Mouse (Mus musculus) embryonic facial prominence, embryonic 11.5 days (tissue): ENCODE measurements at regions not wholly inside any gene's neighbourhood (a gene's known extent, or its start where the extent isn't known, plus 50 kb on each side); places are given as distances from the start of the nearest gene placed in this dataset.

ENCODE experiments used
- ATAC-seq: fragments of 200-750 bp; cut with Nextera tagmentation; replicated peaks from 2 replicates; pipeline ENCODE4 v1.8.0; 2017; ENCODE audit warnings: low read depth; ENCODE audit not compliant: insufficient number of reproducible peaks, low FRiP score, low TSS enrichment
- DNase-seq: peaks from one replicate; pipeline ENCODE4 v3.0.0-alpha.2; 2015; ENCODE audit warnings: low spot score
- H3K27ac ChIP-seq: fragments of 300-500 bp; sonication (generic); replicated peaks from 2 replicates; pipeline ENCODE4 v1.5.1; 2014; ENCODE audit warnings: mild to moderate bottlenecking, low read depth, low read length, control low read depth
- H3K27me3 ChIP-seq: fragments of 300-500 bp; sonication (generic); 2 replicates; pipeline ENCODE4 v1.6.1; 2014; ENCODE audit warnings: mild to moderate bottlenecking, low read length, moderate library complexity, mixed read lengths; ENCODE audit not compliant: control insufficient read depth, insufficient read depth
- H3K36me3 ChIP-seq: fragments of 300-500 bp; sonication (generic); replicated peaks from 2 replicates; pipeline ENCODE4 v1.6.1; 2014; ENCODE audit warnings: low read depth, mild to moderate bottlenecking, low read length, moderate library complexity, mixed read lengths; ENCODE audit not compliant: control insufficient read depth, insufficient read depth
- H3K4me1 ChIP-seq: fragments of 300-500 bp; sonication (generic); 2 replicates; pipeline ENCODE4 v1.6.1; 2014; ENCODE audit warnings: low read length, mixed read lengths; ENCODE audit not compliant: control insufficient read depth, insufficient read depth
- H3K4me2 ChIP-seq: fragments of 300-500 bp; sonication (generic); 2 replicates; pipeline ENCODE4 v1.6.1; 2014; ENCODE audit warnings: low read depth, mild to moderate bottlenecking, control low read depth, low read length, moderate library complexity
- H3K4me3 ChIP-seq: fragments of 300-500 bp; sonication (generic); 2 replicates; pipeline ENCODE4 v1.5.1; 2014; ENCODE audit warnings: low read depth, low read length, control low read depth
- H3K9ac ChIP-seq: fragments of 300-500 bp; sonication (generic); replicated peaks from 2 replicates; pipeline ENCODE4 v1.6.1; 2014; ENCODE audit warnings: mild to moderate bottlenecking, control low read depth, low read length
- H3K9me3 ChIP-seq: fragments of 300-500 bp; sonication (generic); replicated peaks from 2 replicates; pipeline ENCODE4 v1.6.1; 2016; ENCODE audit warnings: mild to moderate bottlenecking, low read length, inconsistent platforms, mixed read lengths; ENCODE audit not compliant: control insufficient read depth
- WGBS: fragments of 180-500 bp; shearing (Covaris S2); extraction: QIAGEN DNeasy Blood & Tissue Kit; methylation state at CpG from one replicate; pipeline ENCODE4 v1.1.7; 2014; 5-methylcytosine and 5-hydroxymethylcytosine counted together

GRCm38 (mm10) chr13:34420341-34421156, 75.6 kb upstream of the Slc22a23 start:
- Histone ChIP-seq H3K9ac (no peak overlapping the region), H3K4me2 (no peak overlapping the region), H3K27ac (no peak overlapping the region), H3K9me3 (no peaks in the 10 kb centered on the region), H3K27me3 (no peaks in the 10 kb centered on the region), H3K4me3 (no peak overlapping the region), H3K36me3 (no peaks in the 10 kb centered on the region), H3K4me1 (no peaks in the 10 kb centered on the region)
- ATAC-seq (no peak), DNase-seq (no peak)
- WGBS: 65% methylated on average over 8 of the region's 8 CpGs

DNA sequence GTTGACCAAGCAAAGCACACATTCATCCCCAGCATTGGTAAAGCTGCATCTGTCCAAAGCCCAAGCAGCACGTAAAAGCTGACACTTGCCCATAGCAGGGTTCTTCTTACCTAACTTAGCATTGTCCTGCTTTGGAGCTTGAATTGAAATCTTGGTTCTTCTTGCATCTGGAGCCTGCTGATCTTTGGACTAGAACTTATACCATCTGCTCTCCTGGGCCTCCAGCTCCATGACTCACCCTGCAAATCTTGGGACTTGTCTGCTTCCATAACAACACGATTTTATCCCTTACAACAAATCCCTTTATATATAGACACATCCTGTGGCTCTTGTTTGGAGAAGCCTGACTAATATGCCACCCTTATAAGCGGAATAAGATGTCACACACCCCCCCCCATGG, 74.1 kb upstream of the Slc22a23 start:
- H3K27me3 ChIP-seq: no peaks in the 10 kb centered on the region
- H3K4me2 ChIP-seq: no peak overlapping the region
- 87% methylated on average over 3 of the region's 3 CpGs for WGBS
- H3K9ac ChIP-seq: no peak overlapping the region
- no peaks in the 10 kb centered on the region for H3K4me1 ChIP-seq
- H3K36me3 ChIP-seq: no peaks in the 10 kb centered on the region
- H3K27ac ChIP-seq: no peak overlapping the region
- no peak for ATAC-seq
- DNase-seq: no peak
- H3K4me3 ChIP-seq: no peak overlapping the region
- no peaks in the 10 kb centered on the region for H3K9me3 ChIP-seq

GRCm38 (mm10) chr13:34416603-34417002, 71.6 kb upstream of the Slc22a23 start:
- Histone ChIP-seq H3K27ac (no peak overlapping the region), H3K27me3 (no peaks in the 10 kb centered on the region), H3K9ac (no peak overlapping the region), H3K4me2 (no peak overlapping the region), H3K36me3 (no peaks in the 10 kb centered on the region), H3K4me3 (no peak overlapping the region), H3K4me1 (no peaks in the 10 kb centered on the region), H3K9me3 (no peaks in the 10 kb centered on the region)
- 78% methylated on average over 2 of the region's 2 CpGs for WGBS
- DNase-seq: no peak
- ATAC-seq: no peak

DNA sequence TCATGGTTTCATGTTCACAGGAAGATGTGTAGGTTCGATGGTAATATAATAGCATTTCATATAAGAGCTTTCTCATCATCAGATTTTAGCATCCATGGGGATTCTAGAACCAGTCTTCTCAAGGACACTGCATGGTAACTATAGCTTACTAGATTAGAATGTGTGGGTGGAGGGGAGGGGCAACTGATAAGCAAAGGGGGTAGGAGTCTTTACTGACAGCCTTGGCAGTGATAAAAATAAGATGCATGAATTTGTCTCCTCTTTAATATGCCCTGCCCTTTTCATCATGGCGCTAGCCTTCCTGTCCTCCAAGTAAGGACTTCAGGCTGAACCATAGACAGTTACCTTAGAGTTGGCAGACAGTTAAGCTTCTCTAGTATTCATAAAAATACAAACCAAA, 69.6 kb upstream of the Slc22a23 start:
- no peak overlapping the region for H3K9ac ChIP-seq
- ATAC-seq (no peak), DNase-seq (no peak)
- H3K4me3 ChIP-seq: no peak overlapping the region
- no peaks in the 10 kb centered on the region for H3K36me3 ChIP-seq
- H3K4me2 ChIP-seq: no peak overlapping the region
- 87% methylated on average over 2 of the region's 2 CpGs for WGBS
- no peaks in the 10 kb centered on the region for H3K4me1 ChIP-seq
- no peaks in the 10 kb centered on the region for H3K9me3 ChIP-seq
- H3K27me3 ChIP-seq: no peaks in the 10 kb centered on the region
- no peak overlapping the region for H3K27ac ChIP-seq

DNA sequence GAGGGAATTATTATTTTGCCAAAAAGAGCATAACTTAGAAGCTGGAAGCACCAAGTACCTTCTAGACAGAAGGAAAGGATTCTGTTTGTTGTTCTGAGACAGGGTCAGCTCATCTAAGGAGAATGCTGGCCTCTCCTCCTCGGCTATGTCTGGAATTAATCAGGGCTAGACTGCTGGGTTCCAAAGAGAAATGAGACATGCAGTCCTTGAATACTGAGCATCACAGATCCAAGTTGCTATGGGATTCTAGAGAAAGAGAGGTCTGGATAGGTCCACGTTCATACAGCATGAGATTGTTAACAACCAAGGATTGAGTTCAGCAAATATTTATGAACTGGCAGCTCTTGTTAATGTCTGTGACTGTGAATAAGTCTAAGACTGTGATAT, 63.7 kb upstream of the Slc22a23 start:
- H3K4me1 ChIP-seq: no peaks in the 10 kb centered on the region
- H3K36me3 ChIP-seq: no peaks in the 10 kb centered on the region
- no peak overlapping the region for H3K27ac ChIP-seq
- no peaks in the 10 kb centered on the region for H3K9me3 ChIP-seq
- ATAC-seq (no peak), DNase-seq (peak; percentile 30)
- H3K27me3 ChIP-seq: no peaks in the 10 kb centered on the region
- no peak overlapping the region for H3K4me3 ChIP-seq
- no peak overlapping the region for H3K9ac ChIP-seq
- WGBS: 35% methylated on average over 2 of the region's 2 CpGs
- H3K4me2 ChIP-seq: no peak overlapping the region

GRCm38 (mm10) chr13:34408007-34408668, 63.2 kb upstream of the Slc22a23 start:
- Histone ChIP-seq H3K27ac (no peak overlapping the region), H3K36me3 (no peaks in the 10 kb centered on the region), H3K9ac (no peak overlapping the region), H3K27me3 (no peaks in the 10 kb centered on the region), H3K4me1 (no peaks in the 10 kb centered on the region), H3K9me3 (no peaks in the 10 kb centered on the region), H3K4me3 (no peak overlapping the region), H3K4me2 (no peak overlapping the region)
- WGBS: 64% methylated on average over 4 of the region's 4 CpGs
- DNase-seq (no peak), ATAC-seq (no peak)

GRCm38 (mm10) chr13:34406291-34406690, 61.3 kb upstream of the Slc22a23 start:
- Histone ChIP-seq H3K4me3 (no peak overlapping the region), H3K9me3 (no peaks in the 10 kb centered on the region), H3K4me1 (no peaks in the 10 kb centered on the region), H3K36me3 (no peaks in the 10 kb centered on the region), H3K4me2 (no peak overlapping the region), H3K9ac (no peak overlapping the region), H3K27ac (no peak overlapping the region), H3K27me3 (no peaks in the 10 kb centered on the region)
- no peak for DNase-seq
- no peak for ATAC-seq

GRCm38 (mm10) chr13:34402631-34403030, 57.6 kb upstream of the Slc22a23 start:
- Histone ChIP-seq H3K4me3 (no peak overlapping the region), H3K27ac (no peak overlapping the region), H3K27me3 (no peaks in the 10 kb centered on the region), H3K9ac (no peak overlapping the region), H3K4me1 (no peaks in the 10 kb centered on the region), H3K36me3 (no peaks in the 10 kb centered on the region), H3K4me2 (no peak overlapping the region), H3K9me3 (no peaks in the 10 kb centered on the region)
- no peak for DNase-seq
- 90% methylated on average over 1 of the region's 1 CpGs for WGBS
- ATAC-seq: no peak
